Mouse (Mus musculus): ENCODE measurements around the gene Mtmr4. TPM values are rescaled to one million over a fixed set of nuclear protein-coding genes. Genes with fewer than 3 reads are reported as not detected.

Gene Mtmr4
- polyA plus RNA-seq, 1 experiment, result 5.8 TPM

DNA sequence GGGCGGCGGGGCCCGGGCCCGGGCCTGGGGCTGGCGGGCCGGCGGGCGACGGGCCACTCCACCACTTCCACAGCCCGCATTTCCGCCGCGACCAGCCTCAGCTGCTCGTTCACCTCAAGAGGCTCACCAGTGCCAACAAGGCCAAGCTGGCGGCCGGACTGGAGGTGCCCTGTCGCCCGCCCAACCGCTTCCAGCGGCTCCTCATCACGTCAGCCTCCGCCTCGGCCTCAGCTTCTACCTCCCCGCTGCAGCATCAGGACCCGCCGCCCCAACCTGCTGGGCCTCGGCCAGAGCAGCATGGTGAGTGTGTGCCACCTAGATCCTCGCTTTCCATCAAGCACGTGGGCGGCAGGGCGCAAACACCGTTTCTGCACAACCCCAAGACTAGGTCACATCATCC lies 25.6 kb downstream of the Mtmr4 start:
- Histone ChIP-seq H3K4me3 (ENCODE audit: insufficient read depth, low read depth, low read length) (no peak overlapping the region), H3K4me1 (ENCODE audit: control insufficient read depth, insufficient read depth, insufficient read length, low read length) (no peaks in the 10 kb centered on the region), H3K27ac (replicated peaks; ENCODE audit: low read depth, low read length) (no peak overlapping the region)

DNA sequence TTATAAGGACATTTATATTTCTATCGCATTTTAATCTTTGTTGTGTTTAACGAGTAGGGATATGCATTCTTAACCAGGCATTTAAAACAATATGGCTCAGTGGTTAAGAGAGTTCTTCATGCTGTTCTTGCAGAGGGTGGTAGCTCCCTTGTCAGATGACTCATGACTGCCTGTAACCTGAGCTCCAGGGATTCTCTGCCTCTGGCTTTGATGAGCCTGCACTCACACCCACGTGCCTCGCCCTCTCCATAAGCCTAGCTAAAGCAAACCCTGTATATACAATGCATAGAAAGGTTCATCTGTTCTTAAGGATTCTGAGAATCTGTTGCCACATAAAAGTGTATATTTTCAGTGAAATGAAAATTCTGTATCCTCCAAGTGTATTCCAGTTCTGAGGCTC lies 31.2 kb downstream of the Mtmr4 start:
- Histone ChIP-seq H3K4me3 (ENCODE audit: insufficient read depth, low read depth, low read length) (no peak overlapping the region), H3K27ac (replicated peaks; ENCODE audit: low read depth, low read length) (no peak overlapping the region), H3K4me1 (ENCODE audit: control insufficient read depth, insufficient read depth, insufficient read length, low read length) (no peaks in the 10 kb centered on the region)

DNA sequence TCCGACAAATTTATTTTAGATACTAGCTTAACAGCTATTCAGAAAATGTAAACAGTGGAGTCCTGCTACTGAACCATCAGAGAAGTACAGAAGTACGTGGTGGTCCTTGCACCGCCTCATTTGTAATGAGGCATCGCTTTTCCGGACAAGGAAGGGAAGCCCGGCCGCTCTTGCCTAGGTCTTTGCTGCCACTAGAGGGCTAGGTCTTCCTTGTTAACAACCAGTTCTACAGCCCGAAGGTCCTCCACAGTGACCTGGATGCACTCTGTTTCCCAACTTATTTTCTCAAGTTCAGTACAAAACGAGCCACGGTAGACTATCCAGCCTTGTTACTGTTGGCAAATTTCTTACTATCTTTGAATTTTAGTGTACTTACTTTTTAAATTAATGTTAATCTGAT lies 37.9 kb downstream of the Mtmr4 start:
- Histone ChIP-seq H3K4me1 (ENCODE audit: control insufficient read depth, insufficient read depth, insufficient read length, low read length) (no peaks in the 10 kb centered on the region), H3K27ac (replicated peaks; ENCODE audit: low read depth, low read length) (no peak overlapping the region), H3K4me3 (ENCODE audit: insufficient read depth, low read depth, low read length) (no peak overlapping the region)

DNA sequence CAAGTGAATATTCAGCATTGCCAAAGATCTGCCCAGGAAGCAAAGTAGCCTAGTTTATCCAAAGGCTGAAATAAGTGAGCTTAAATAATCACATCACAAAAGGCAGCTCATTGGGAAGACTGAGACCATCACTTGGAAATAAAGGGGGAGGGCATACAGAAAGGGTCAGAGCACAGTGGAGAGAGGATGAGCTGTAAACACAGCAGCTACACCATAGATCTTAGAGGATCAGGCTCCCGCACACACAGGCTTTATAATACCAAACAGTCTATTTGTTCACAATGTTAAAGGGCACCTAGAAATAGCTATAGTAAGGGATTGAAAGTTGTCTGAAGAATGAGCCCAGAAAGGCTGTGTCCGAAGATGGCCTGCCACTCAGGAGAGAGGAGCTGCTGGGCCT lies 46.8 kb downstream of the Mtmr4 start:
- Histone ChIP-seq H3K4me1 (ENCODE audit: control insufficient read depth, insufficient read depth, insufficient read length, low read length) (no peaks in the 10 kb centered on the region), H3K4me3 (ENCODE audit: insufficient read depth, low read depth, low read length) (peak overlapping the region; percentile 69), H3K27ac (replicated peaks; ENCODE audit: low read depth, low read length) (0 out of 2 replicates have a peak overlapping the region, but pooled peaks have one; percentile 0)

DNA sequence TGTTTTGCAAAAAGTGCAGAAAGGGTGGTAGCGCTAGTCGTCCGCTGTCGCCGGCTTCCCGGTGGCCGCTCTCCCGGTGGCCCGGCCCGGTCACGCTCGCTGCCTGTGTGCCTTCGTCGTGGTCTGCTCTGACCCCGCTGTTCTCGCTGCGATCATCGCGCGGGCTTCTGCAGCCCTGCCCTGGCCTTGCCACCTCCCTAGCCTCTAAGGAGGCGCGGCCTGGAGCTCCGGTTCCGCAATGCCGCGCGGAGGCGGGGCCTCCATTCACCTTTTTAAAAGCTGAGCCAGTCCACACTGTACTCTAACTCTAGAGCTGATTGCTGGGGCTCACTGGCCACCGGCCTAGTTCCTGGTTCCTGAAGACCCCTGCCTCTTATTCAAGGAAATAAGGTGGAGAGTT lies 47.2 kb downstream of the Mtmr4 start:
- H3K27ac ChIP-seq (replicated peaks; ENCODE audit: low read depth, low read length), result 0 out of 2 replicates have a peak overlapping the region, but pooled peaks have one; percentile 0
- H3K4me3 ChIP-seq (ENCODE audit: insufficient read depth, low read depth, low read length), result peak overlapping the region; percentile 69
- H3K4me1 ChIP-seq (ENCODE audit: control insufficient read depth, insufficient read depth, insufficient read length, low read length), result no peaks in the 10 kb centered on the region

DNA sequence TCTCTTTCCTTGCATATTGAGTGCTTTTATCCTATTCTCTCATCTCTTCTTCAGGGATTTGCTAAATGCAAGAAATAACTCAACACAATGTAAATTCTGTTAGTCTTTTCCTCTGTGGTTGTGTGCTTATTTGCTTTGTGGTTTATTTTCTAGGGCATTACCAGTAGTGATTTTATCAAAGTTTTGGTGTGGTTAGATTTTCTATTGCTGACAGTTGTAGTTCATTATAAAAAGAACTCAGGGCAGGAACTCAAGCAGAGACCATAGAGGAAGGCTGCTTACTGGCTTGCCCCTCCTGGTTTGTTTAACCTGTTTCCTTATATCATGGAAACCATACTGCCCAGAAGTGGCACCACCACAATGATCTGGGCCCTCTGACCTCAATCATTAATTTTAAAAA lies 50.9 kb downstream of the Mtmr4 start:
- no peak overlapping the region for H3K4me3 ChIP-seq (ENCODE audit: insufficient read depth, low read depth, low read length)
- no peaks in the 10 kb centered on the region for H3K4me1 ChIP-seq (ENCODE audit: control insufficient read depth, insufficient read depth, insufficient read length, low read length)
- H3K27ac ChIP-seq (replicated peaks; ENCODE audit: low read depth, low read length), result no peak overlapping the region

DNA sequence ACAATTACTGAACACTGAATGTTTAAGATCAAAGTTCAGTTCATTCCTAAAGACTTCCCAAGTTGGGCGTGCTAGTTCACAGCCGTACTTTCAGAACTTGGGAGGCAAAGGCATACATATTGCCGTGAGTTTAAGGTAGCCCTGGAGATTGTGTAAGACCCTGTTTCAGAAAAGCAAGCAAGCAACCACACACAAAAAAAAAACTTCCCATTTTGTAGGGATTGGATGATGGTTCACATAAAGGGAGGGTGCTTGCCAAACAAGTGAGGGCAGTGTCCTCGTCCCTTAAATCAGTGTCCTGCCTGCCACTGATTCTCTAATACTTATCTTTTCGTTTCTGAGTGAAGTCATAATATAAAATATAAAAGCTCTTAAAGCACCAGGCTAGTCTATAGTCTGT lies 62.7 kb downstream of the Mtmr4 start:
- H3K4me3 ChIP-seq (ENCODE audit: insufficient read depth, low read depth, low read length), result no peak overlapping the region

DNA sequence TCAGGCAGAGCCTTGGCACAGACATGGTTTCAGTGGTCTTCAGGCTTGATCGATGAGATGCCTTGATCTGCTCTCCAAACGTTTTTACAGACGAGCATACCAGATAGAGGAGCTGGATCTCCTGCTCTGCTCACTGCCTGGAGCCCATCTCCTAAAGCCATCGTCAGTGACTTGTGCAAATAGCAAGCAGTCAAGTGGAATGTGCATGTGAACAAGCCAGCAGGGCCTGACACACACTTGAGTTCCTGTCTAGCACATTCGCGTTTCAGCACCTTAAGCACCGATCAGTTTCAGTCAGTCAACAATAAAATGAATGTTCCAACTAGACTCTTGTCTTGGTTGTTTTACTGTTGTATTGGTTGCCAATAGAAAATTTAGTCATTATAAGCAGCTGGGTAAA lies 67.3 kb downstream of the Mtmr4 start:
- Histone ChIP-seq H3K27ac (replicated peaks; ENCODE audit: low read depth, low read length) (no peak overlapping the region), H3K4me1 (ENCODE audit: control insufficient read depth, insufficient read depth, insufficient read length, low read length) (no peaks in the 10 kb centered on the region), H3K4me3 (ENCODE audit: insufficient read depth, low read depth, low read length) (no peak overlapping the region)

More for the DNA sequence above, 62.7 kb downstream of the Mtmr4 start:
- H3K4me1 ChIP-seq (ENCODE audit: control insufficient read depth, insufficient read depth, insufficient read length, low read length), result no peaks in the 10 kb centered on the region
- no peak overlapping the region for H3K27ac ChIP-seq (replicated peaks; ENCODE audit: low read depth, low read length)

DNA sequence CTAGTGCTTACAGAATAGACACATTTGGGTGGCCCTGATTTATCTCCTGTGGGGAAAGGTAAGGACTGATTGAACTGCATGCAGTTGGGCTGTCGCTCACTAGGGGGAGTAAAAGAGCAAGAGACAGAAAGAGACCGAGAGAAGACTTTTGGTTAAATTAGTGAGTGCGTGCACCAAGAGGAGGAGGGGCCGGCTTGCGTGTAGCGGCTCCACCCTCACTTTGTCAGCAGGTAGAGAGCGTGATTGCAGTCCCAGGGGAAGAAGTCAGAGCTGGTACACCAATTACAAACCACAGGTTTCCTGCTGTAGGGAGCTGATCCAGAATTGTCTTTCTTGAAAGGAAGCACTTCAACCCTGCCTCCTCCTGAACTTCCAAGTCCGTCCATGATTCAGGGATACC lies 70.4 kb downstream of the Mtmr4 start, which contains the start of gene Rnf43:
Rnf43 (plus strand) TSS at position 316 of the 400 bp plus-strand sequence.
- H3K4me3 ChIP-seq (ENCODE audit: insufficient read depth, low read depth, low read length), result peak within 1 kb of the TSS; percentile 56
- no peaks in the 10 kb centered on the region for H3K4me1 ChIP-seq (ENCODE audit: control insufficient read depth, insufficient read depth, insufficient read length, low read length)
- H3K27ac ChIP-seq (replicated peaks; ENCODE audit: low read depth, low read length), result no peak within 1 kb of the TSS

DNA sequence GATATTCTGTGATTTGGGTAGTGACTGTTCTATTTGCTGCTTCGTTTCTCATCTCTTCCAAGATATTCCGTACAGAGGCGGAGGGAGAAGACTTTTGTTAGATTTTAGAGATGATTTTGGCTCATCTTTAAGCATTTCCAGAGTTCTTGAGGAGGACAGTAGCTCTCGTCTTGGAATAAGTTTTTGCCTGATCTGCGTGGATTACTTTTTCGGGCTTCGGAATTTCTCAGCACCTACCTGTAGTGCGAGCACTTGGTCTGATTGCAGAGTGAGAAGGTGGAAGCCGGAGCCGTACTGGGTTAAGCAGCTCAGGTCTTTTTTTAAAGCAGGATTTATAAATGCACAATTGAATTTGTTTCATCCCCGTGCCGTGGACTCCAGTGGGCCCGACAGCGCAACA lies 70.9 kb downstream of the Mtmr4 start:
- H3K4me3 ChIP-seq (ENCODE audit: insufficient read depth, low read depth, low read length), result peak overlapping the region; percentile 56
- no peak overlapping the region for H3K27ac ChIP-seq (replicated peaks; ENCODE audit: low read depth, low read length)
- no peaks in the 10 kb centered on the region for H3K4me1 ChIP-seq (ENCODE audit: control insufficient read depth, insufficient read depth, insufficient read length, low read length)

DNA sequence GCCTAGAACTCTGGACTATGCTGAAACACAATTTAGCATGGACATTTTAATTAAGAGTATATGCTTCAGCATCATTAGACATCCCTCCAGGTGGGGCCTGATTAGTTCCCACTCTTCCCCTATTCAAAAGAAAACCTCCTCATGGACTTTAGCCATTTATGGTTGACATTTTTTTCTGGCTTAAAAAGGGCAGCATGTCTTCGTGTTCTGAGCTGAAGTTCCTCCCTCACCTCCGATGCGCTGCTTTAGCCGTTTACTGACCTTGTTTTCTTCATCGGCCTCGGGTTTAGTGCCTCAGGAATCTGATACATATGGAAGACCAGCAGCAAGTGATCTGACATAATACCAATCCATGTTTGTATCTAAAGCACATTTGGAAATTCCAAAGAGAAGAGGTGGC lies 72.0 kb downstream of the Mtmr4 start:
- no peak overlapping the region for H3K4me3 ChIP-seq (ENCODE audit: insufficient read depth, low read depth, low read length)
- H3K27ac ChIP-seq (replicated peaks; ENCODE audit: low read depth, low read length), result no peak overlapping the region
- H3K4me1 ChIP-seq (ENCODE audit: control insufficient read depth, insufficient read depth, insufficient read length, low read length), result no peaks in the 10 kb centered on the region

DNA sequence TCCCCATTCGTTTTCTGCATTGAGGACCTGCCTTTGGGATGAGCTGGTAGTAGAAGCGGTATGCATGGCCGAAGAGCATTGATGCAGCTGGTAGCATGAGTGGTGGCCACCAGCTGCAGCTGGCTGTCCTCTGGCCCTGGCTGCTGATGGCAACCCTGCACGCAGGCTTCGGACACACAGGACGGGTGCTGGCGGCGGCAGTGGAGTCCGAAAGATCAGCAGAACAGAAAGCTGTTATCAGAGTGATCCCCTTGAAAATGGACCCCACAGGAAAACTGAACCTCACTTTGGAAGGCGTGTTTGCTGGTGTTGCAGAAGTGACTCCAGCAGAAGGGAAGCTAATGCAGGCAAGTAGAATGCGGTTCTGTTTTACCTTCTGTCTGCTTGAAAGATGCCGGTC lies 72.6 kb downstream of the Mtmr4 start:
- no peak overlapping the region for H3K27ac ChIP-seq (replicated peaks; ENCODE audit: low read depth, low read length)
- H3K4me1 ChIP-seq (ENCODE audit: control insufficient read depth, insufficient read depth, insufficient read length, low read length), result no peaks in the 10 kb centered on the region
- H3K4me3 ChIP-seq (ENCODE audit: insufficient read depth, low read depth, low read length), result no peak overlapping the region

DNA sequence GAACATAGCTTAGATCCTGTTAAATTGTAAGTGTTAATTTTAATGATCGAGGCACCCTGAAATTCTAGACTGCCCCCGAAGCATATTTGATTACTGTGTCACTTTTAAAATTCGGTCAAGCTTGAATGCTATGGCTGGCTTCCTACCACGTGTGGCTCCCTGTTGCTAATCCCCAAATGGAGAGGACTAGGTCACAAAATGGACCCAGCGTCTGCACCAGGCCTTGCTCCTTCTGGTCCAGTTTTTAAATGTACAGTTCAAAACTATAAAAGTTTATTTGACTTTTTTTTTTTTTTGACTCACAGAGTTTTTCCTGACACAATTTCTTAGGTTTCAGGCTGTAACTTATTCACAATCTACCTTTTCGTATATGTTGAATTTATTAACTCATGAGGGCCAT lies 73.3 kb downstream of the Mtmr4 start:
- H3K27ac ChIP-seq (replicated peaks; ENCODE audit: low read depth, low read length), result no peak overlapping the region
- no peaks in the 10 kb centered on the region for H3K4me1 ChIP-seq (ENCODE audit: control insufficient read depth, insufficient read depth, insufficient read length, low read length)
- no peak overlapping the region for H3K4me3 ChIP-seq (ENCODE audit: insufficient read depth, low read depth, low read length)

DNA sequence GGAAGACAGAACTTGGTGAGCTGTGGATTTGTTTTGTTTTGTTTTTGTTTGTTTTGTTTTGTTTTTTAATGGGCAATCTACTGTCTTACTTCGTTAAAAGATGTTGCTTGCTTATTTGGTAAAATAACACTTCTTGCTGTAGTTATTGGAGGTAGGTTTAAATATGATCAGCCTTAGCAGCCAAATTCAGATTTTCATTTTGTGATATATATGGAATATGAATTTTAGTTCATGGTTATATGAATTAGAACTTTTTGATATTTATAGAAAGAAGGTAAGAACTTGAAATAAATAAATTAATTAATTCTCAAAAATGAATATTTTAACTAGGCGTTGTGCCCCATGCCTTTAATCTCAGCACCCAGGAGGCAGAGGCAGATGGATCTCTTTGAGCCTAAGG lies 73.7 kb downstream of the Mtmr4 start:
- Histone ChIP-seq H3K4me1 (ENCODE audit: control insufficient read depth, insufficient read depth, insufficient read length, low read length) (no peaks in the 10 kb centered on the region), H3K4me3 (ENCODE audit: insufficient read depth, low read depth, low read length) (no peak overlapping the region), H3K27ac (replicated peaks; ENCODE audit: low read depth, low read length) (no peak overlapping the region)

All from brown adipose tissue, adult 24 weeks (tissue).